Mouse (Mus musculus) monocyte, adult 5-6 weeks (primary cell): ENCODE measurements around the gene AY358078. TPM values are rescaled to one million over a fixed set of nuclear protein-coding genes. Genes with fewer than 3 reads are reported as not detected.
"Not testable (repeated sequence)": the region's sequence is repeated elsewhere in the genome, so short reads cannot be mapped to it uniquely, and the experiment has no call there.

Experiments used
- ATAC-seq: fragments of 153-309, 156-312 bp; replicated peaks from 2 replicates; pipeline ENCODE4 v1.8.0; 2017; ENCODE audit warnings: mild to moderate bottlenecking; ENCODE audit not compliant: low TSS enrichment, insufficient number of reproducible peaks, severe bottlenecking, poor library complexity, low FRiP score
- total RNA-seq: library from RNA; stranded (forward); fragments of 200-1000, 200-491, 200-594 nt; gene quantifications from 3 replicates; pipeline ENCODE4 v1.2.3, GENCODE M21; 2017

Gene AY358078
- total RNA-seq, 1 experiment from 2014 or later, result not detected

DNA sequence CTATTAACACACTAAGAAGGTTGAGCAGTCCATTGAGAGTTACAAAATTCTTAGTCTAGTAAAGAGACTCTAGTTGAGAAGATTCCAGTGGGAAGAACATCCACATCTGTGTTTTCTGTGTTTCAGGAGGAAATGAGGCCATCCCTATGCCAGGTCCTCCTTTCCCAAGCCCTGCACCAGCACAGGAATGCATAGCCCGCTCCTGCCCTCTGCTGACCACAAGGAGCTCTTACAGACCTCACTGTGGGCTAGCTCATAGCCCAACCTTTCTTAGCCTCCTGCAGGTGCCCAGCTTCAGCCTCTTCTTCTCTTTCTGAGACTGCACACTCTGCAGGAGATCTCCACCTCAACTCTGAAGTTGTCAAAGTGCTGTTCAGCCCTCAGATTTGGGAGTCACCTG is 63.8 kb downstream of the AY358078 start:
- ATAC-seq, result not testable (repeated sequence)

- no peak for ATAC-seq
Measured at GRCm38 (mm10) chr14:51870756-51871155, 70.9 kb downstream of the AY358078 start.

- no peak for ATAC-seq
Measured at GRCm38 (mm10) chr14:51871741-51872140, 71.9 kb downstream of the AY358078 start.

Other genes starting within 250 kb of the AY358078 start
- not detected in 3 replicates for gene Gm5622, start 247.3 kb upstream of the AY358078 start, total RNA-seq
- gene Gm17175, start 226.0 kb upstream of the AY358078 start, total RNA-seq, result not detected in 3 replicates
- gene Gm17174, start 207.9 kb upstream of the AY358078 start, total RNA-seq, result not detected in 3 replicates
- gene Gm17078, start 188.7 kb upstream of the AY358078 start, total RNA-seq, result not detected in 3 replicates
- not detected in 3 replicates for gene Gm4181, start 164.4 kb upstream of the AY358078 start, total RNA-seq
- not detected in 3 replicates for gene Gm17079, start 104.6 kb upstream of the AY358078 start, total RNA-seq
- not detected in 3 replicates for gene Gm5800, start 82.9 kb upstream of the AY358078 start, total RNA-seq
- not detected in 3 replicates for gene Ang4, start 26.5 kb upstream of the AY358078 start, total RNA-seq
- 2.9 TPM in 1 of 3 replicates, not detected in the others for gene Ear6, start 53.7 kb downstream of the AY358078 start, total RNA-seq
- gene Mettl17, start 84.8 kb downstream of the AY358078 start, total RNA-seq, result 16.1 to 24.4 TPM (median 21.4 TPM) in 3 replicates
- not detected in 3 replicates for gene Slc39a2, start 92.8 kb downstream of the AY358078 start, total RNA-seq
- gene Ndrg2, start 114.1 kb downstream of the AY358078 start, total RNA-seq, result 0.43 to 9.4 TPM (median 1.3 TPM) in 3 replicates
- 2.5 TPM in 1 of 3 replicates, not detected in the others for gene Tppp2, start 118.4 kb downstream of the AY358078 start, total RNA-seq
- gene Rnase13, start 122.7 kb downstream of the AY358078 start, total RNA-seq, result not detected in 3 replicates
- gene Arhgef40, start 184.7 kb downstream of the AY358078 start, total RNA-seq, result 2.5 to 9.0 TPM (median 3.2 TPM) in 3 replicates
- 0.97 TPM in 1 of 3 replicates, not detected in the others for gene Tmem253, start 215.6 kb downstream of the AY358078 start, total RNA-seq
- gene Zfp219, start 220.7 kb downstream of the AY358078 start, total RNA-seq, result 7.1 to 11.0 TPM (median 8.5 TPM) in 3 replicates
- gene Olfr221, start 242.4 kb downstream of the AY358078 start, total RNA-seq, result not detected in 3 replicates